Mouse (Mus musculus) midbrain, embryonic 11.5 days (tissue): ENCODE data around the gene S1pr5. TPM values are rescaled to one million over a fixed set of nuclear protein-coding genes. Genes with fewer than 3 reads are reported as not detected.
"Not testable (repeated sequence)": the region's sequence is repeated elsewhere in the genome, so short reads cannot be mapped to it uniquely, and the experiment has no call there.

Experiments used
- ATAC-seq: fragments of 200-750 bp; cut with Nextera tagmentation; 2 replicates; pipeline ENCODE4 v1.8.0; 2017; ENCODE audit warnings: moderate TSS enrichment, moderate library complexity; ENCODE audit not compliant: low FRiP score
- DNase-seq: peaks from one replicate; pipeline ENCODE4 v3.0.0; 2015; ENCODE audit warnings: low spot score; ENCODE audit errors: missing footprints
- H3K27ac ChIP-seq: fragments of 300-500 bp; sonication (generic); 2 replicates; pipeline ENCODE4 v1.5.1; 2014; ENCODE audit warnings: low read depth, low read length
- H3K27me3 ChIP-seq: fragments of 300-500 bp; sonication (generic); 2 replicates; pipeline ENCODE4 v1.6.1; 2014; ENCODE audit warnings: mild to moderate bottlenecking, low read length, moderate library complexity, mixed read lengths; ENCODE audit not compliant: control insufficient read depth, insufficient read depth
- H3K36me3 ChIP-seq: fragments of 300-500 bp; sonication (generic); 2 replicates; pipeline ENCODE4 v1.6.1; 2014; ENCODE audit warnings: mild to moderate bottlenecking, low read length, moderate library complexity, mixed read lengths; ENCODE audit not compliant: control insufficient read depth, insufficient read depth
- H3K4me1 ChIP-seq: fragments of 300-500 bp; sonication (generic); 2 replicates; pipeline ENCODE4 v1.6.1; 2014; ENCODE audit warnings: low read length; ENCODE audit not compliant: control insufficient read depth, insufficient read depth
- H3K4me2 ChIP-seq: fragments of 300-500 bp; sonication (generic); 2 replicates; pipeline ENCODE4 v1.6.1; 2014; ENCODE audit warnings: mild to moderate bottlenecking, moderate library complexity
- H3K4me3 ChIP-seq: fragments of 300-500 bp; sonication (generic); 2 replicates; pipeline ENCODE4 v1.5.1; 2014; ENCODE audit warnings: low read depth, low read length
- H3K9ac ChIP-seq: fragments of 300-500 bp; sonication (generic); 2 replicates; pipeline ENCODE4 v1.6.1; 2014; ENCODE audit warnings: low read length
- H3K9me3 ChIP-seq: fragments of 300-500 bp; sonication (generic); 2 replicates; pipeline ENCODE4 v1.6.1; 2016; ENCODE audit warnings: low read length; ENCODE audit not compliant: control insufficient read depth
- WGBS: fragments of 180-500 bp; shearing (Covaris S2); extraction: QIAGEN DNeasy Blood & Tissue Kit; methylation state at CpG from one replicate; pipeline ENCODE4 v1.1.7; 2014; 5-methylcytosine and 5-hydroxymethylcytosine counted together
- polyA plus RNA-seq: library from polyadenylated mRNA; unstranded; fragments of >200 nt; fragmentation: Nextera tagmentation; extraction: Ambion mirVana; gene quantifications from 2 replicates; pipeline ENCODE4 v1.2.1, GENCODE M21; 2014

S1pr5 gene
- polyA plus RNA-seq, 1 experiment from 2014 or later, result 0.19 TPM

- peaks cover 41% of the 10 kb centered on the region for H3K36me3 ChIP-seq
- no peak overlapping the region for H3K4me2 ChIP-seq
- H3K9ac ChIP-seq, result no peak overlapping the region
- ATAC-seq, result no peak
- WGBS, result 92% methylated on average over 8 of the region's 8 CpGs
- H3K4me1 ChIP-seq, result no peaks in the 10 kb centered on the region
- no peak overlapping the region for H3K27ac ChIP-seq
- H3K4me3 ChIP-seq, result no peak overlapping the region
- DNase-seq, result no peak
- no peaks in the 10 kb centered on the region for H3K9me3 ChIP-seq
- H3K27me3 ChIP-seq, result no peaks in the 10 kb centered on the region
Measured at GRCm38 (mm10) chr9:21273094-21273493, 24.9 kb upstream of the S1pr5 start.

- H3K27me3 ChIP-seq, result no peaks in the 10 kb centered on the region
- no peak overlapping the region for H3K4me3 ChIP-seq
- no peak overlapping the region for H3K27ac ChIP-seq
- H3K4me1 ChIP-seq, result no peaks in the 10 kb centered on the region
- no peak overlapping the region for H3K9ac ChIP-seq
- no peak overlapping the region for H3K4me2 ChIP-seq
- no peak for ATAC-seq
- H3K9me3 ChIP-seq, result no peaks in the 10 kb centered on the region
- no peak for DNase-seq
- H3K36me3 ChIP-seq, result peaks cover 40% of the 10 kb centered on the region
- WGBS, result 91% methylated on average over 9 of the region's 9 CpGs
Measured at GRCm38 (mm10) chr9:21272391-21272790, 24.1 kb upstream of the S1pr5 start.

GRCm38 (mm10) chr9:21269590-21269989, 21.3 kb upstream of the S1pr5 start:
- not testable (repeated sequence) for H3K4me2 ChIP-seq, H3K27me3 ChIP-seq, H3K27ac ChIP-seq, DNase-seq, H3K9ac ChIP-seq, ATAC-seq, H3K9me3 ChIP-seq, H3K4me3 ChIP-seq
- Histone ChIP-seq H3K4me1 (peaks cover 12% of the 10 kb centered on the region), H3K36me3 (peaks cover 35% of the 10 kb centered on the region)
- WGBS, result 85% methylated on average over 5 of the region's 5 CpGs

GRCm38 (mm10) chr9:21268305-21268704, 20.1 kb upstream of the S1pr5 start:
- Histone ChIP-seq H3K36me3 (peaks cover 26% of the 10 kb centered on the region), H3K4me2 (no peak overlapping the region), H3K4me1 (peaks cover 16% of the 10 kb centered on the region), H3K9ac (no peak overlapping the region), H3K9me3 (no peaks in the 10 kb centered on the region), H3K27ac (no peak overlapping the region), H3K4me3 (no peak overlapping the region), H3K27me3 (no peaks in the 10 kb centered on the region)
- DNase-seq (no peak), ATAC-seq (no peak)
- WGBS, result 95% methylated on average over 16 of the region's 16 CpGs

- no peak overlapping the region for H3K4me2 ChIP-seq
Measured at GRCm38 (mm10) chr9:21266889-21267288, 18.6 kb upstream of the S1pr5 start.

GRCm38 (mm10) chr9:21265611-21266010, 17.4 kb upstream of the S1pr5 start:
- H3K4me1 ChIP-seq, result peaks cover 16% of the 10 kb centered on the region
- peaks cover 3% of the 10 kb centered on the region for H3K36me3 ChIP-seq
- H3K27ac ChIP-seq, result peak overlapping the region; percentile 50; the same call in 1 of the 2 replicates
- no peak for DNase-seq
- peak overlapping the region; percentile 71 for H3K4me3 ChIP-seq
- no peak; the same call in 1 of the 2 replicates for ATAC-seq
- 5% methylated on average over 11 of the region's 11 CpGs for WGBS
- H3K27me3 ChIP-seq, result no peaks in the 10 kb centered on the region
- peak overlapping the region; percentile 87 for H3K4me2 ChIP-seq
- H3K9ac ChIP-seq, result peak overlapping the region; percentile 95
- H3K9me3 ChIP-seq, result no peaks in the 10 kb centered on the region

More at GRCm38 (mm10) chr9:21266889-21267288, 18.6 kb upstream of the S1pr5 start:
- Histone ChIP-seq H3K27me3 (no peaks in the 10 kb centered on the region), H3K9me3 (no peaks in the 10 kb centered on the region), H3K9ac (no peak overlapping the region), H3K36me3 (peaks cover 15% of the 10 kb centered on the region), H3K4me3 (no peak overlapping the region), H3K27ac (no peak overlapping the region), H3K4me1 (peaks cover 16% of the 10 kb centered on the region)
- 94% methylated on average over 5 of the region's 5 CpGs for WGBS
- ATAC-seq (no peak), DNase-seq (no peak)

- DNase-seq, result peak; percentile 100
- H3K36me3 ChIP-seq, result peaks cover 3% of the 10 kb centered on the region
- peak within 1 kb of the TSS; percentile 54 for H3K27ac ChIP-seq
- peak within 1 kb of the TSS; percentile 71 for H3K4me3 ChIP-seq
- peak; percentile 99 for ATAC-seq
- H3K4me2 ChIP-seq, result peak within 1 kb of the TSS; percentile 87
- peaks cover 16% of the 10 kb centered on the region for H3K4me1 ChIP-seq
- H3K9me3 ChIP-seq, result no peaks in the 10 kb centered on the region
- H3K9ac ChIP-seq, result peak within 1 kb of the TSS; percentile 95
- under 1% methylated on average over 49 of the region's 49 CpGs for WGBS
- H3K27me3 ChIP-seq, result no peaks in the 10 kb centered on the region
Measured at GRCm38 (mm10) chr9:21265000-21265561, 16.8 kb upstream of the S1pr5 start, which contains the start of gene Atg4d. TSS of gene Atg4d (plus strand) at chr9:21265293.

- no peaks in the 10 kb centered on the region for H3K27me3 ChIP-seq
- peak; percentile 33 for ATAC-seq
- 19% methylated on average over 17 of the region's 17 CpGs for WGBS
- H3K4me1 ChIP-seq, result peaks cover 16% of the 10 kb centered on the region
- H3K4me2 ChIP-seq, result peak overlapping the region; percentile 87
- H3K4me3 ChIP-seq, result peak overlapping the region; percentile 71
- no peaks in the 10 kb centered on the region for H3K9me3 ChIP-seq
- no peak for DNase-seq
- H3K9ac ChIP-seq, result peak overlapping the region; percentile 95
- peak overlapping the region; percentile 54 for H3K27ac ChIP-seq
- H3K36me3 ChIP-seq, result peaks cover 3% of the 10 kb centered on the region
Measured at GRCm38 (mm10) chr9:21264272-21264999, 16.2 kb upstream of the S1pr5 start.

GRCm38 (mm10) chr9:21261831-21262230, 13.6 kb upstream of the S1pr5 start:
- Histone ChIP-seq H3K4me3 (no peak overlapping the region), H3K9ac (no peak overlapping the region), H3K9me3 (no peaks in the 10 kb centered on the region), H3K36me3 (no peaks in the 10 kb centered on the region), H3K27me3 (no peaks in the 10 kb centered on the region), H3K27ac (no peak overlapping the region), H3K4me2 (no peak overlapping the region), H3K4me1 (peaks cover 16% of the 10 kb centered on the region)
- WGBS, result 58% methylated on average over 2 of the region's 2 CpGs
- ATAC-seq, result no peak
- no peak for DNase-seq
